Mouse (Mus musculus) bone marrow macrophage, adult 2 months (primary cell): Measurements from ENCODE around the gene Usp9x. TPM values are rescaled to one million over a fixed set of nuclear protein-coding genes. Genes with fewer than 3 reads are reported as not detected.
A peak's percentile ranks its signal among the peaks of the same experiment; 100 is the strongest.

Source experiments
- H3K27ac ChIP-seq: 2 replicates; pipeline ENCODE4 v1.5.1; 2012; ENCODE audit warnings: low read depth, low read length; ENCODE audit not compliant: insufficient read depth
- H3K4me1 ChIP-seq: 2 replicates; pipeline ENCODE4 v1.6.1; 2012; ENCODE audit warnings: low read length; ENCODE audit not compliant: control insufficient read depth, insufficient read depth
- H3K4me3 ChIP-seq: 2 replicates; pipeline ENCODE4 v1.5.1; 2012; ENCODE audit warnings: mild to moderate bottlenecking, low read length, moderate library complexity; ENCODE audit not compliant: insufficient read depth
- CTCF ChIP-seq: IDR thresholded peaks from 2 replicates; pipeline ENCODE4 v1.5.1; 2012; ENCODE audit warnings: low read depth, mild to moderate bottlenecking, low read length, moderate library complexity
- POLR2A ChIP-seq: IDR thresholded peaks from 2 replicates; pipeline ENCODE4 v1.6.1; 2012; ENCODE audit warnings: mild to moderate bottlenecking, low read depth, low read length, borderline replicate concordance
- polyA plus RNA-seq: library from polyadenylated mRNA; stranded (reverse); fragments of >200 nt; gene quantifications from 2 replicates; pipeline ENCODE4 v1.2.4, GENCODE M21; 2012; ENCODE audit not compliant: missing spikeins, insufficient read depth, insufficient read length

The Usp9x gene
- polyA plus RNA-seq, 1 experiment = 79.5 TPM

DNA sequence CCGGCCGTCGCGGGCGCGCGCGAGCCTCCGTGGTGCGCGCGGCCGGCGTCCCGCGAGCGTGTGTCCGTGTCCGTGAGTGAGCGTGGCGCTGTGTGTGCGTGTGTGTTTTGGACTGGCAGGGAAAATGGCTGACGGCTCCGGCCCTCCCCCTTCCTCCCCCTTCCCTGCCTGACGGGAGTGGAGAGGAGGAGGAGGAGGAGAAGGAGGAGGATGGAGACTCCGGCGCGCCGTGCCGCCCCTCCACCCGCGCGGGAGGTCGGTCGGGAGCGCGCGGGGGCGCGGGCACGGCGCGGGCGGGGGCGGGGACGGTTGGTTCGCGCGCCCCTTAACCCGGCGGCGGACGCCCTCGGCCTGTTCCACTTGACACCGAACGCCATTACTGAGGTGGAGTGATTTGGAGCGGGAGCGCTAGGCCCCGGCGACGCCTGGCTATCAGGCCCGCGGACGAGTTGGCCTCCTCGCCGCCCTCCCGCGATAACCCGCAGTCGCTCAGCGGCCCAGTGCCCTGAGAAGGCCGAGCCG lies 1.2 kb downstream of the Usp9x start:
- Histone ChIP-seq H3K27ac (peak overlapping the region; percentile 84), H3K4me3 (peak overlapping the region; percentile 88), H3K4me1 (0 out of 2 replicates have a peak, but pooled peaks cover 2% of the 10 kb centered on the region)
- TF ChIP-seq CTCF (no peak), POLR2A (no peak)

DNA sequence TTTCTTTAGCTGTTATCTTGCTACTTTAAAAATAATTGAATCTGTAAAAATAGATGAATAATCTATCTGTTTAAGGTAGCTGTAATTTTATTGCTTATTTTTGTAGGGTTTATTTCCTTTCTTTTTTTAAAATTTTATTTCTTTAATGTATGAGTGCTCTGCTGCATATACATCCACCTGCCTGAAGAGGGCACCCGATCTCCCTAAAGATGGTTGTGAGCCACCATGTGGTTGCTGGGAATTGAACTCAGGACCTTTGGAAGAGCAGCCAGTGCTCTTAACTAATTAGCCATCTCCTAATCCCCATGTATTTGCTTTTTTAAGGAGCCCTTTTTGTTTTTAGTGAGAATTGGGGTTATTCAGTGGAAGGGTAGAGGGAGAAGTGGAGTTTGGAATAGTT lies 14.3 kb downstream of the Usp9x start:
- TF ChIP-seq POLR2A (no peak), CTCF (no peak)
- H3K4me3 ChIP-seq = no peak overlapping the region

DNA sequence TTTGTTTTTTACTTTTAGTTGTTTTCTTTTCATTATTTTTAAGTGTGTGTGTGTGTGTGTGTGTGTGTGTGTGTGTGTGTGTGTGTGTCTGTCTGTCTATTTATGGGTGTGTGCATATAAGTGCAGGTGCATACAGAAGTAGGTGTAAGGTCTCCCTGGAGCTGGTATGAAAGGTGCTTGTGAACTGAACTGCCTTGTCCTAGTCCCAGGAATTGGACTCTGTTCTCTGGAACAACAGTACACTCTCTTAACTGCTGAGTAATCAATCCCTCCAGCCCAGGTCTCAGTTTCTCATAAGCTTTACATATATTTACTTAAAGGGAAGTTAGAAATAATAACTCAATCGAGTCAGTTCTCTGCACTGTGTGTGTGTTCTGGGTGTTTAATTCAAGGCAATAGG lies 25.7 kb downstream of the Usp9x start:
- H3K4me1 ChIP-seq = no peaks in the 10 kb centered on the region
- H3K27ac ChIP-seq = no peak overlapping the region
- no peak overlapping the region for H3K4me3 ChIP-seq
- TF ChIP-seq POLR2A (no peak), CTCF (no peak)

More for the DNA sequence above, 14.3 kb downstream of the Usp9x start:
- no peak overlapping the region for H3K27ac ChIP-seq
- H3K4me1 ChIP-seq = peaks cover 2% of the 10 kb centered on the region; the same call in 1 of the 2 replicates

- Histone ChIP-seq H3K4me3 (no peak overlapping the region), H3K27ac (no peak overlapping the region), H3K4me1 (peaks cover 2% of the 10 kb centered on the region; the same call in 1 of the 2 replicates)
- TF ChIP-seq POLR2A (no peak), CTCF (no peak)
Measured at GRCm38 (mm10) chrX:13206514-13206913, 135.2 kb downstream of the Usp9x start.

- peaks cover 2% of the 10 kb centered on the region; the same call in 1 of the 2 replicates for H3K4me1 ChIP-seq
- H3K4me3 ChIP-seq = peak overlapping the region; percentile 57
- TF ChIP-seq CTCF (peak; percentile 48), POLR2A (no peak)
- no peak overlapping the region for H3K27ac ChIP-seq
Measured at GRCm38 (mm10) chrX:13207512-13208341, 136.4 kb downstream of the Usp9x start.

- no peak for TF ChIP-seq POLR2A
- TF ChIP-seq CTCF = no peak
- Histone ChIP-seq H3K4me3 (peak overlapping the region; percentile 57), H3K27ac (no peak overlapping the region), H3K4me1 (peaks cover 2% of the 10 kb centered on the region; the same call in 1 of the 2 replicates)
Measured at GRCm38 (mm10) chrX:13208404-13208803, 137.1 kb downstream of the Usp9x start.

DNA sequence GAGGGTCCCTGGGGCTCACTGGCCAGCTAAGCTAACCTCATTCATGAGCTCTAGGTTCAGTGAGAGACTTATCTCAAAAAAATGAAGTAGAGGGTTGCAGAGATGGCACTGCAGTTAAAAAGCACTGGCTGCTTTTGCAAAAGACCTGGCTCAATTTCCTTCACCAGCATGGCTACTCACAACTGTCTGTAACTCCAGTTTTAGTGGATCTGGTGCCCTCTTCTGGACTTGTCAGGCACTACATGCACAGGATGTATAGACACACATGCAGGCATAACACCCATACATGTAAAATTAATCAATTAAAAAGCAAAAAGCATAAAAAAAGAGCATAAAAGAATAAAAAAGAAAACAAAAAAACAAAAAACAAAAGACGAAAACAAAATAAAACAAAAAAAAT lies 143.0 kb downstream of the Usp9x start:
- TF ChIP-seq POLR2A = no peak
- TF ChIP-seq CTCF = no peak
- no peak overlapping the region for H3K27ac ChIP-seq
- no peaks in the 10 kb centered on the region for H3K4me1 ChIP-seq
- H3K4me3 ChIP-seq = no peak overlapping the region

Other genes with a start within 250 kb of the Usp9x start
- gene Ddx3x, start 209.5 kb downstream of the Usp9x start, polyA plus RNA-seq = 193 and 212 TPM in 2 replicates